Mouse (Mus musculus) hindlimb bud, embryonic 11.5 days (tissue): ENCODE results near the gene Gm20605.
"Not testable (repeated sequence)": the region's sequence is repeated elsewhere in the genome, so short reads cannot be mapped to it uniquely, and the experiment has no call there.

Source experiments
- DNase-seq: peaks from one replicate; pipeline ENCODE4 v3.0.0-alpha.2; 2012; ENCODE audit warnings: low read depth, low spot score; ENCODE audit errors: extremely low spot score

The Gm20605 gene

GRCm38 (mm10) chr5:137611245-137611602 is 17.8 kb upstream of the Gm20605 start:
- DNase-seq: no peak

GRCm38 (mm10) chr5:137613076-137613475 is 15.9 kb upstream of the Gm20605 start:
- DNase-seq: no peak

- no peak for DNase-seq
These were observed 15.4 kb upstream of the Gm20605 start, which contains the start of gene Pcolce for GRCm38 (mm10) chr5:137613550-137613949. Pcolce (minus strand) TSS chr5:137613784.

- not testable (repeated sequence) for DNase-seq
These were observed 14.1 kb upstream of the Gm20605 start for GRCm38 (mm10) chr5:137614921-137615320.

GRCm38 (mm10) chr5:137615347-137615746 is 13.6 kb upstream of the Gm20605 start:
- no peak for DNase-seq

- DNase-seq: no peak
These were observed 4.9 kb upstream of the Gm20605 start for GRCm38 (mm10) chr5:137623937-137624530.

GRCm38 (mm10) chr5:137627991-137628390 is 984 bp upstream of the Gm20605 start:
- no peak for DNase-seq

GRCm38 (mm10) chr5:137629306-137629721 is 339 bp downstream of the Gm20605 start:
- DNase-seq: no peak

- DNase-seq: no peak
These were observed 1.1 kb downstream of the Gm20605 start for GRCm38 (mm10) chr5:137629906-137630545.

- DNase-seq: no peak
These were observed 1.6 kb downstream of the Gm20605 start for GRCm38 (mm10) chr5:137630602-137631001.

GRCm38 (mm10) chr5:137631171-137631570 is 2.2 kb downstream of the Gm20605 start:
- no peak for DNase-seq

- DNase-seq: no peak
These were observed 2.6 kb downstream of the Gm20605 start for GRCm38 (mm10) chr5:137631591-137631990.

GRCm38 (mm10) chr5:137633397-137634084 is 4.6 kb downstream of the Gm20605 start:
- no peak for DNase-seq

GRCm38 (mm10) chr5:137639472-137639871 is 10.5 kb downstream of the Gm20605 start:
- no peak for DNase-seq

- no peak for DNase-seq
These were observed 12.1 kb downstream of the Gm20605 start, which contains the start of gene Sap25 for GRCm38 (mm10) chr5:137641054-137641453. Sap25 (plus strand) TSS chr5:137641334.

- DNase-seq: no peak
These were observed 13.9 kb downstream of the Gm20605 start for GRCm38 (mm10) chr5:137642886-137643285.

- DNase-seq: no peak
These were observed 15.5 kb downstream of the Gm20605 start for GRCm38 (mm10) chr5:137644484-137644883.

GRCm38 (mm10) chr5:137645091-137645651 is 16.2 kb downstream of the Gm20605 start:
- DNase-seq: no peak

GRCm38 (mm10) chr5:137645652-137646091 is 16.7 kb downstream of the Gm20605 start, which contains the start of gene Irs3:
Irs3 (minus strand) TSS chr5:137645714.
- DNase-seq: no peak

- no peak for DNase-seq
These were observed 19.0 kb downstream of the Gm20605 start for GRCm38 (mm10) chr5:137647827-137648601.

- DNase-seq: no peak
These were observed 20.3 kb downstream of the Gm20605 start for GRCm38 (mm10) chr5:137649251-137649650.
